Mouse (Mus musculus): ENCODE data around the gene Pmel.

Gene Pmel

GRCm38 (mm10) chr10:128703895-128704294, at the start of gene Pmel:
Pmel (plus strand) TSS chr10:128704195.
- DNase-seq (ENCODE audit: low spot score), result peak; percentile 20

- no peak for DNase-seq (ENCODE audit: low spot score)
Measured at GRCm38 (mm10) chr10:128655254-128655653, 48.7 kb upstream of the Pmel start.

GRCm38 (mm10) chr10:128656731-128657130, 47.3 kb upstream of the Pmel start:
- DNase-seq (ENCODE audit: low spot score), result no peak

GRCm38 (mm10) chr10:128657844-128658243, 46.2 kb upstream of the Pmel start:
- no peak for DNase-seq (ENCODE audit: low spot score)

GRCm38 (mm10) chr10:128659490-128659889, 44.5 kb upstream of the Pmel start:
- no peak for DNase-seq (ENCODE audit: low spot score)

- no peak for DNase-seq (ENCODE audit: low spot score)
Measured at GRCm38 (mm10) chr10:128662465-128662864, 41.5 kb upstream of the Pmel start.

GRCm38 (mm10) chr10:128663441-128664220, 40.4 kb upstream of the Pmel start:
- DNase-seq (ENCODE audit: low spot score), result no peak

- DNase-seq (ENCODE audit: low spot score), result peak; percentile 66
Measured at GRCm38 (mm10) chr10:128664808-128665207, 39.2 kb upstream of the Pmel start.

GRCm38 (mm10) chr10:128665307-128665706, 38.7 kb upstream of the Pmel start:
- no peak for DNase-seq (ENCODE audit: low spot score)

GRCm38 (mm10) chr10:128665806-128666205, 38.2 kb upstream of the Pmel start:
- no peak for DNase-seq (ENCODE audit: low spot score)

- DNase-seq (ENCODE audit: low spot score), result no peak
Measured at GRCm38 (mm10) chr10:128668790-128669672, 35.0 kb upstream of the Pmel start.

GRCm38 (mm10) chr10:128671148-128671547, 32.8 kb upstream of the Pmel start:
- DNase-seq (ENCODE audit: low spot score), result no peak

GRCm38 (mm10) chr10:128673763-128674468, 30.1 kb upstream of the Pmel start, which contains the start of gene Suox:
Suox (minus strand) TSS chr10:128674073.
- peak; percentile 70 for DNase-seq (ENCODE audit: low spot score)

GRCm38 (mm10) chr10:128674469-128675008, 29.5 kb upstream of the Pmel start:
- peak; percentile 68 for DNase-seq (ENCODE audit: low spot score)

- DNase-seq (ENCODE audit: low spot score), result no peak
Measured at GRCm38 (mm10) chr10:128695411-128695991, 8.5 kb upstream of the Pmel start.

- peak; percentile 99 for DNase-seq (ENCODE audit: low spot score)
Measured at GRCm38 (mm10) chr10:128695992-128696807, 7.8 kb upstream of the Pmel start, which contains the start of gene Rab5b. Rab5b (minus strand) TSS chr10:128696264.

GRCm38 (mm10) chr10:128697072-128697725, 6.8 kb upstream of the Pmel start:
- DNase-seq (ENCODE audit: low spot score), result no peak

GRCm38 (mm10) chr10:128699006-128699405, 5.0 kb upstream of the Pmel start:
- no peak for DNase-seq (ENCODE audit: low spot score)

- no peak for DNase-seq (ENCODE audit: low spot score)
Measured at GRCm38 (mm10) chr10:128699611-128700010, 4.4 kb upstream of the Pmel start.

- no peak for DNase-seq (ENCODE audit: low spot score)
Measured at GRCm38 (mm10) chr10:128700712-128701111, 3.3 kb upstream of the Pmel start.
